Mouse (Mus musculus): ENCODE measurements at regions not wholly inside any gene's neighbourhood (a gene's known extent, or its start where the extent isn't known, plus 50 kb on each side); places are given as distances from the start of the nearest gene placed in this dataset.

- no peak for TF ChIP-seq CTCF (IDR thresholded peaks at IDR 0.05; ENCODE audit: low read depth)
- TF ChIP-seq EP300 (IDR thresholded peaks at IDR 0.05; ENCODE audit: low read depth), result no peak
Observed at GRCm38 (mm10) chr11:111996395-111996794, 785.6 kb upstream of the Sox9 start.
